Mouse (Mus musculus) stomach, postnatal 0 days (tissue): Measurements from ENCODE around the gene Cyp2c55.

Experiments used
- CTCF ChIP-seq: IDR thresholded peaks from 2 replicates; pipeline ENCODE4 v1.5.1; 2016; ENCODE audit warnings: antibody characterized with exemption, low read depth, mild to moderate bottlenecking, moderate library complexity
- EP300 ChIP-seq: optimal IDR thresholded peaks from 2 replicates; pipeline ENCODE3; 2016; ENCODE audit warnings: antibody characterized with exemption

DNA sequence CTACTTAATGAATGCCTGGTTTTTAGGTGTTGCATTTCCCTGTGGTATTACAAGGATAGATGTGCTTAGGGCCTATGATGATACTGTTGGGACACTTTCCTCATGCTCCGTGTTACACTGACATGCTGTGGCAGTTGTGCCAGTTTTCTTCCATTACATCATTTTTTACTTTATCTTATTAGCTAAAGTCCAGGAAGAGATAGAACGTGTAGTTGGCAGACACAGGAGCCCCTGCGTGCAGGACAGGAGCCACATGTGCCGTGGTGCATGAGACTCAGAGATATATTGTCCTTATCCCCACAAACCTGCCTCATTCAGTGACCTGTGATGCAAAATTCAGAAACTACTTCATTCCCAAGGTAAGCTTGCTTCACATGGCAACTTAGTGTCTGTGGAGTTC, 8.6 kb upstream of the Cyp2c55 start:
- TF ChIP-seq EP300, result no peak
- TF ChIP-seq CTCF, result no peak
